Mouse (Mus musculus): Measurements from ENCODE around the gene Fat3.

The Fat3 gene

DNA sequence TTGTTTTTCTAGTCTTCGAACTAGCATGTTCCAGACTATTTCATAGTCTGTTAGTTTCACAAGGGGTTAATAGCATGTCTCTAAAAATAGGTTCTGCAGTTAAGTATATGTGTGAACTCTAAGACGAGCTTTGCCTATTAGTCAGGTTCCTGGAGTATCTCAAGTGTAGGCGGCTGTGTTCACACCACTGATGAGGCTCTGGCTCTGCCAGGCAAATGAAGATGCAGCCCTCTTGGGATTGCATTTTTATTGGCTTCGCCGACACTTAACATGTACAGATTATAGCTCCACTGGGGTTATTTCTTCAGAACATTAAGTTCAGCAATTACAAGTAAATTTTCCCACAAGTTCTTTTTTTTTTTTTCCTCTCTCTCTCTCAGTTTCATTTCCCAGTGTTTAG, 614.3 kb downstream of the Fat3 start:
- DNase-seq (ENCODE audit: low read depth, low spot score) = no peak

DNA sequence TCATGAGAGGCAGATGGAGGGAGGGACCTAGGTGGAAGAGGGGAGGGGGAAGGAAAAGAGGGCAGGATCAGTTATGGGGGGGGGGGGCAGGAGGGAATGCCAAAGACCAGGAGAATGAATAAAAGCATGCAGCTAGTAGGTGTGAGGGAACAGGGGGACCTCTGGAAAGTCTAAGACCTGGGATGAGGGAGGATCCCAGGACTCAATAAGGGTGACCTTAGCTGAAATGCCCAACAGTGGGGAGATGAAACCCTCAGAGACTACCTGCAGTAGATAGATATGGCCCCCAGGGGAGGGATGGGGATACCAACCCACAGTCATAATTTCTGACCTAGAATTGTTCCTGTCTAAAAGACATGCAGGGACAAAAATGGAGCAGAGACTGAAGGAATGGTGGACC, 620.3 kb downstream of the Fat3 start:
- DNase-seq (ENCODE audit: low read depth, low spot score) = no peak

DNA sequence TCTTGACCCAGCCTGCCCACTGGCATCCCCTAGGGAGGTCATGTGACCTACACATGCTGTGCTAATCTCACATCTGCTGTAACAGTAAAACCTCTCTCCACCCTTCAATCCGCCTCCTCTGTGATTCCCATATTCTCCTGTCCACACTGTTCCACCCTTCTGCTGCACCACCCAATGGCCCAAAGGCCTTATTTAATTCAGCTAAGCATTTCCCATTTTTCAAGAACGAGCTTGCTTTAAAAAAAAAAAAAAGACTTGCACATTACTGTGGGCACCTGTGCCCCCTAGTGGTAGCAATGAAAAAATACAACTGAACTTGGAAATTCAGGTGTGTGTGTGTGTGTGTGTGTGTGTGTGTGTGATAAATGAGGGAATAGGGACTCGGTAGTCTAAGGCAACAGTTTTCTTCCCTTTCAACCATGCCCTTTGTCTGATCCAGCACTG, 620.9 kb downstream of the Fat3 start:
- DNase-seq (ENCODE audit: low read depth, low spot score) = peak; percentile 69

DNA sequence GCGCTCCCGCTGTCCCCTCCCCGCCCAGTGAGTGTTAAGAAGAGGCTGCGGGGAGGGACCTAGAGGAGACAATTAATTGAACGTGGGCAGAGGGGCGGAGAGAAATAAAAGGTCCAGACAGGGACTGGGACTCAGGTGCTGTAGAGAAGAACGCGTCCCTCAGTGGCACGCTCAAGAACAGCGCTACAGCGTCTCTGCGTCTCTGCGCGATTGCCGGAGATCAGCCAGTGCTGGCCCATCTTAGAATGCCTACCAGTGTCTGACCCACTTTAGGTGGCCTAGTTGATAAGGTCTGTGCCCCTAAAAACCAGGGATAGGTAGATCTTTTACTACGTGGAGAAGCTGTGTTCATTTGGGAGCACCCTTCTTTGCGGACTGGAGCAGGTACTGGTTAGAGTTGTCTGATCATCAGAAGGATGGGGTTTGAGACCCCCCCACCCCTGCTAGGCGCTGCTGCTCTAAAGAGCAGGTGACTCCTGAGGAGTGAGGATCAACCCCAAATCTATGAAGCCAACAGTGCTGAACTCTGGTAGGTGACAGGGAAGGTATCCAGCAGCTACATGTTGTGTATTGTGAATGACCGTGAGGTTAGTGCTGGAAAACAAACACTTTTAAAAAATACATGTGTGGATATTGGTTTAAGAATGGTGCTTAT, 626.5 kb downstream of the Fat3 start, which contains the start of gene Mtnr1b:
TSS of gene Mtnr1b (minus strand) at position 51 of the 655 bp plus-strand sequence.
- DNase-seq (ENCODE audit: low read depth, low spot score) = peak; percentile 22

DNA sequence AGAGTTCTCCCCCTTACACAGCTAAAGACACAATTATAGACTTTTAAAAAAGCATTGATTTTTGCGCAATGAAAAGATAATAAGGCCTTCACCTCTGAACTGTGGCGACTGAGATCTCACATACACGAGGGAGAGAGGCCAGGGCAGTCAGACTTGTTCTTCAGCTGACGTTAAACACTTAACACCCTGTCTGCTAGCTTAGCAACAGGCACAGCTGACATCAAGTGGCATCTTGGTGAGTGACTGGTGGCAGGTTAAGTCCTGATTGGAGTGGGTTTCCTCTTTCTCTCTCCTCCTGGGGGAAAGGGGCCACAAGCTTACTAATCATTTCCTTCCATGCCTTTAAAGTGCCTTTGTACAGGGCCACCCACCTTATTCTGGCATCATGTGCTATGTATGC, 631.1 kb downstream of the Fat3 start:
- DNase-seq (ENCODE audit: low read depth, low spot score) = no peak

DNA sequence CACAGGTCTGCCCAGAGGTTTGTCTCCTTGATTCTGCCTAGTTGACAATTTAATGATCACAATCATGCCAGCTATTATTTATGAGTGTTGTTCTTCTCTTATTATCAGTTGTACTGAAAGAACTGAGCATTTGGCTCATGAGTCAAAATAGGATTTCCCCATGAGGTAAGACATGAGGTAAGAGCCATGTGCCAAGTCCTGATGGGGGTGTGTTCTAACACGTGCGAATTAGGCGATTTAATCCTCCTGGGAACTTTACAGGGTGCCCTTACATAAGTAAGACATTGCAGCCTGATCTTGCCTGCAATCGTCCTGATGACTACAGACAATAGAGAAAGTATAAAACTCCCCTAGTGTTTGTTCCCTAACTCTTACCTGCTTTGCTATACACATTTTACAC, 631.6 kb downstream of the Fat3 start:
- no peak for DNase-seq (ENCODE audit: low read depth, low spot score)

DNA sequence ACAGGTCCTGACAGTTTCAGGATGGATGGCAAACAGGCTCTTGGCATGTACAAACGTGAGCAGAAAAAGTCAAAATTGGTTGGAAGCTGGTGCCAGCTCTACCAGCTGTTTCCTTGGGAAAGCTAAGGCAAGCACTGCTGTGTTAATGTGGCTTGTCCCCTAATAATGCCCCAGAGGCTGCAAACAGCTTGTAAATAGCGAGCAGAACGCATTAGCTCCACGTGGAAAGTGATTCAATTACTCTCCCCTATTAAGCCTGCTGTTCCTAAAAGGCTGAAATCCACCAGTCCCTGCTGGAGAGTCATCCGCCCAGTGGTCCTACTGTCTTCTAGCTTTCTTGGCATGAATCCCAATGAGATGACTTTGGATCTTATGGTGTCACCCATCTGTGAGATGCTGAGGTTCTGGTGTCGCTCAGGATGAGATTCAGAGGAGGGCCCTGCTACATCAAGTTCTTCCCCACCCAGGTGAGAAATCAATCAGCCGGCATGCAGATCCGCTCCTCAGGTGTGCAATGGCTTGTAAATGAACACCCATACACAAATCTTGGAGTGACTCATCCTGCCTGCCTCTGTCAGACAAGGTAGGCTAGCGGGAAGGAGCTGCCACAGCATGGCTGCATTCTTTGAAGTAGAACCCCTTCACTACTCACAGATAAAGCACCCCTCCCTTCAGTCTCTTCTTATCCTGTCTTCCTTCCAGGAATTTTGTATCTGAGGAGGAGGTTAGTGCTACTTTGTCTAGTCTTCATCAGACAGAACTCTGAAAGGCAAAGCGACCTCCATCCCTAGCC, 634.6 kb downstream of the Fat3 start:
- no peak for DNase-seq (ENCODE audit: low read depth, low spot score)

DNA sequence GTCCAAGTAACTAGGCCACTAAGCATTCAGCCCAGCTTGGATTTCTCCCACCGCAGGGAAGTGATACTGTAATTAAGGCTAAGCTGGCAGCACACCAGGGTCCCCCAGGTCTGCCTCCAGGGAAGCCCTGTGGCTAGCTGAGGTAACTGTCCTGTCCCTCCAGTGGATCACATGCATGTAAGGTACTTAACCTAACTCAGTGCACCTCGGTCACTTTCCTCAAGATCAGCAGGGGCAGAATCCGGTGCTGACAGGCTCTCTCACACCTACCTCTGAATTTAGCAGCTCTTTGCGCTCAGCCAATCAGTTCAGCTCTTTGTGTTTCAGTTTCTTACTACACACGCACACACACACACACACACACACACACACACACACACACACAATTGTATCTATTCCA, 639.7 kb downstream of the Fat3 start:
- no peak for DNase-seq (ENCODE audit: low read depth, low spot score)
